In genomic region chr6:29449858-29450257, GRCm38 (mm10) we compare ENCODE assay signal across 24 mouse cellular contexts. TPM values are rescaled to one million over a fixed set of nuclear protein-coding genes. Genes with fewer than 3 reads are reported as not detected.
DNase-seq lines count a peak whose midpoint lies in the region; TF ChIP-seq lines count a peak whose summit lies in the region.
"Had no signal": no experiment of that assay in that cellular context is flagged by ENCODE, and none has a peak within 500 bp of the region (broad histone marks: within the 10 kb centered on the region; RNA-seq: fewer than 3 reads in every experiment).

No protein-coding gene starts in this region.

- H3K36me3 ChIP-seq in thymus, adult 2 months (ENCODE audit: control insufficient read depth, insufficient read depth, low read length): no peaks in the 10 kb centered on the region
- H3K36me3 ChIP-seq: midbrain, embryonic 12.5 days had no signal

- H3K27ac ChIP-seq in thymus, adult 2 months (ENCODE audit: control insufficient read depth, insufficient read depth, low read length): no peak overlapping the region
- H3K27ac ChIP-seq: heart, adult 2 months; hindbrain, embryonic 14.5 days; limb, embryonic 12.5 days; midbrain, embryonic 12.5 days; neural tube, embryonic 12.5 days had no signal

- no peaks in the 10 kb centered on the region for H3K4me1 ChIP-seq in thymus, adult 2 months (replicated peaks; ENCODE audit: control insufficient read depth, insufficient read depth, low read length)
- H3K4me1 ChIP-seq: limb, embryonic 12.5 days; midbrain, embryonic 12.5 days; neural tube, embryonic 12.5 days had no signal

- no peak for TF ChIP-seq CTCF in thymus, adult 2 months (IDR thresholded peaks at IDR 0.05; ENCODE audit: borderline replicate concordance, control insufficient read depth, extremely low read depth, insufficient read depth, low read length, poor library complexity)

- H3K4me3 ChIP-seq in thymus, adult 2 months (ENCODE audit: control insufficient read depth, insufficient read depth, low read length): no peak overlapping the region
- H3K4me3 ChIP-seq: heart, adult 2 months; limb, embryonic 12.5 days; midbrain, embryonic 12.5 days; neural tube, embryonic 12.5 days had no signal

- DNase-seq in embryo, embryonic 10 days (ENCODE audit: low spot score): peak; percentile 26
- no peak for DNase-seq in embryo, embryonic 10.5 days (ENCODE audit: low spot score)
- DNase-seq in 3T3-L1 (ENCODE audit: low read depth, low spot score) (peak; percentile 60), ES-CJ7 (ENCODE audit: low read depth, low spot score) (peak; percentile 93), R1 (ENCODE audit: low read depth, low spot score) (peak; percentile 96)
- no peak for DNase-seq in thymus, adult 2 months
- DNase-seq in B cell, adult 2 months: no peak
- no peak for DNase-seq in thymus, postnatal 25 days
- DNase-seq: adrenal gland, postnatal 36 days; cerebellum, adult 9-10 months; gastrocnemius, postnatal 36 days; heart, adult 2 months; heart, postnatal 36 days; kidney, adult 8-10 months; kidney, postnatal 36 days; layer of hippocampus, postnatal 36 days; liver, postnatal 0 days had no signal

- H3K27me3 ChIP-seq in thymus, adult 2 months (ENCODE audit: control insufficient read depth, insufficient read depth, low read length): no peaks in the 10 kb centered on the region
- H3K27me3 ChIP-seq: limb, embryonic 12.5 days; midbrain, embryonic 12.5 days; neural tube, embryonic 12.5 days had no signal

- no peak for TF ChIP-seq POLR2A in thymus, adult 2 months (IDR thresholded peaks at IDR 0.05; ENCODE audit: control insufficient read depth, extremely low read depth, insufficient read depth, low read length, poor library complexity)

- WGBS in thymus, adult 2 months: 35% methylated on average over 4 of the region's 4 CpGs

RNA-seq across cellular contexts. Expression of gene Flnc, which starts 16.8 kb away (rescaled TPM):
- polyA plus RNA-seq in thymus, adult 2 months (2012; rRNA removed): 0.78 and 2.5 TPM in 2 replicates

RNA-seq across cellular contexts. Expression of gene Atp6v1f, which starts 17.7 kb away (rescaled TPM):
- polyA plus RNA-seq in thymus, adult 2 months (2012; rRNA removed): 294 and 381 TPM in 2 replicates

RNA-seq across cellular contexts. Expression of gene Atp6v1fnb, which starts 21.4 kb away (rescaled TPM):
- polyA plus RNA-seq in thymus, adult 2 months (2012; rRNA removed): 0.22 and 0.34 TPM in 2 replicates
- polyA plus RNA-seq: embryonic facial prominence, embryonic 11.5 days; heart, adult 2 months; heart, embryonic 14.5 days; hindbrain, embryonic 14.5 days; liver, postnatal 0 days; lung, postnatal 0 days; midbrain, embryonic 12.5 days had no signal

RNA-seq across cellular contexts. Expression of gene Ccdc136, which starts 53.7 kb away (rescaled TPM):
- polyA plus RNA-seq in thymus, adult 2 months (2012; rRNA removed): 0.61 and 1.3 TPM in 2 replicates

RNA-seq across cellular contexts. Expression of gene Kcp, which starts 57.9 kb away (rescaled TPM):
- polyA plus RNA-seq in thymus, adult 2 months (2012; rRNA removed): 2.9 and 3.0 TPM in 2 replicates

Comparison
In these comparisons a context has a peak if more than half of its experiments do, and no peak if none do; other contexts are left out.
1. DNase-seq: peak in embryo, embryonic 10 days (single experiment), 3T3-L1 (single experiment), ES-CJ7 (single experiment) and R1 (single experiment); none in embryo, embryonic 10.5 days (single experiment), thymus, adult 2 months (single experiment), B cell, adult 2 months (0 of 2) and thymus, postnatal 25 days (single experiment).